Mouse (Mus musculus) heart, postnatal 25 days (tissue): ENCODE data around the gene Cd83. TPM values are rescaled to one million over a fixed set of nuclear protein-coding genes. Genes with fewer than 3 reads are reported as not detected.
A peak's percentile ranks its signal among the peaks of the same experiment; 100 is the strongest.

Source experiments
- DNase-seq: peaks from one replicate; pipeline ENCODE4 v3.0.0; 2022; ENCODE audit warnings: low spot score
- intact Hi-C: fragments of 180-260 bp; cut with DNase I; formaldehyde crosslinking; loops from one replicate; pipeline ENCODE4 v1.15.1; 2025
- total RNA-seq, 2 experiments: library from RNA; stranded (reverse); gene quantifications; 2 replicates each; pipeline ENCODE4 v1.2.3; 2021

The Cd83 gene
- total RNA-seq, 2 experiments from 2014 or later = 3.1 to 3.5 TPM

DNA sequence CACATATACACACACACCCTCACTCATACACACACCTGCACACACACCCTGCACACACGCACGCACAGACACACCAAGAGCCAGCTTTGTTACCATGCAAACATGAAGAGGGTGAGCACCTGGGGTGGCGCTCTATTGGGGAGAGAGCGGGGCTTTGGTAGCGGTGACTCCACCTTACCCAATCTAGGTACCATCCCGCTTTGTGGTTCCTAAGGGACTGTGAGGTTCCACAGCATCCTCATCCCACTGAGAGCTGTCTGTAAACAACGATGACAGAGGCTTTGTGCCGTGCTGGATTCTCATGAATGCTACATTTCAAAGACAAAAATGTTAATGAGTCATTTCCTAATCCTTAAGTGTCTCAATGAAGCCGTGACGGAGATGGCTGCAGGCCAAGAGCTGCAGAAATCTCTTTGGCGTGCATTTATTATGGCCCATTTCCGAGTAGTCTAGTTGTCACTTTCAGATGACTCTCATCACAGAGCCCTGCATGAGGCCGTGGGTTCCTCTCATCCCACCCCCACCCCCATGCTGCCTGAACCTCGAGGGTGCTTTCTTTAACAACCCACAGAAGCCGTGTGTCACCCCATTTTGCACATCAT, 10.5 kb upstream of the Cd83 start:
- intact Hi-C loops = no loop called here
- peak; percentile 39 for DNase-seq

DNA sequence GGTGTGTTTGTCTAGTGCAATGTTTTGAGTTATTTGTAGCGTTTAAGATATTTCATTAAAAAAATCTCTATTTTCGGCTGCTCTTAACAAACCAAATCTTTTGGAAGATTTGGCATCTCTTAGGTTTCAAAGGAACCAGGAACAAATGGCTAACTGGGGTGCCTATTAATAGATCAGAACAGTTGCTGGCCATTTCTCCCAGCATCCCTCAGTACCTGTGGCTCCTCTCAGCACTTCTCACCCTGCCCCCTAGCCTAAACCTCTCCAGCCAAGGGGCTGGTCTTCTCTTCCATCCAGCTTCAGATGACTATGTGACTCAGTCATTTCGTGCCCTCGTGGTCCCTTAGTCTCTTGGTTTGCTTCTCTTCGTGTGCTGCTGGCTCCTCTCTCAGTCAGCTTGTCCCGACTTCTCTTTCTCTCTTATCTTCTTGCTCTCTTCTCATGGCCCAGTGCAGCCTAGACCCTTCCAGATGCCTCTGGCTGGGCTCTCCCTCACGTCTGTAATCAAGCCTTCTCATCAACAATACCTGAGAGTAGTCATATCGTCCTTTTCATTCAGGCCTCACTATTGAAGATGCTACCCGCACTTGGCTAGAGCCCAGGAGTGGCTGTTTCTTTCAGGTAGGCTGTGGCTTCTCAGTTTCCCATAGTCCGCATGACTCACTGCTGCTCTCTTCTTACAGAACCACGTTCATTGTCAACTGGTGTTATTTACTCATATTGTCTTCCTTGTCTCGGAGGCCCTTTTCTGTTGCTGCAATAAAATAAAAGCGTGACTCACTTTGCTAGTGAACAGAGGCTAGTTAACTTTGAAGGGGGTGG, 9.8 kb upstream of the Cd83 start:
- intact Hi-C loops = no loop called here
- no peak for DNase-seq

DNA sequence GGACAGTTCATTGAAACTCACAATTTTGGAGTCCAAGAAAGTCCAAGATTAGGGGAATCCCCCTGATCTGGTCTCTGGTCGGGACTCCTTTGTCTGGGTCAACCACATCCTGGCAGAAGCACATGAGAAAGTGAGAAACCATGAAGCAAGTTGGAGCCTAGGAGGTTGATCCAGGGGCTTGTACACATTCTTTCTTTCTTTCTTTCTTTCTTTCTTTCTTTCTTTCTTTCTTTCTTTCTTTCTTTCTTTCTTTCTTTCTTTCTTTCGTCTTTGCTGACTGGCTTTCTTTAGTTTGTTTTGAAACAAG, 9.2 kb upstream of the Cd83 start:
- intact Hi-C loops = no loop called here

DNA sequence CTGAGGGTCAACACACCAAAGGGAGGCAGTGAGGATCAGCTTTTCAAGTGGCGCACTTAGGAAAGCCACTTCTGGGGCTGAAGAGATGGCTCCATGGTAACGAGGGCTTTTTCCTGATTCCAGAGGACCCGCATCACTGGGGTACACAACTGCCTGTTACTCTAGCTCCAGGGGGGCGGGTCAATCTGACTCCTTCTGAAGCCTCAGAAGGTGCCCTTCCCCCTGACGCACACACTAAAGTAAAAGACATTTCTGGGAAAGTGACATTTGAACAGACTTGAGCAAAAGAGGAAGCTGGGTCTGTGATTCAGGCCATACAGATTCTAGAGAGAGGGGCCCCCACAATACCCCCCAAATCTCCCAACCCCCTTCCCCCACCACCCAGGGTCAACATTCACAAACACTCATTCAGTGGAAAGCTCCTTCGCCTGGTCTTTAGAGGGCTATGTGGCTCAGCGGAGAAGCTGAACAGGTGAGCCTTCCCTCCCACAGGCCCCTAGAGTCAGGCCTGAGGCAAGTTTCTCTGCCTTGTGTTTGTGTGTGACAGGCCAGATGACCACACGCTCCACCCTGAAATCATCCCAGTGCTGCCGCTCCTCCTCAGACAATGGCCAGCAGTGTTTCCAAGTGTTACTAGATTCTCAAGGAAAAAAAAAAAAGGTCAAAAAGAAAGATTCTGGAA, 7.1 kb upstream of the Cd83 start:
- DNase-seq = no peak
- intact Hi-C loops = no loop called here

More for the DNA sequence above, 9.2 kb upstream of the Cd83 start:
- DNase-seq = no peak

DNA sequence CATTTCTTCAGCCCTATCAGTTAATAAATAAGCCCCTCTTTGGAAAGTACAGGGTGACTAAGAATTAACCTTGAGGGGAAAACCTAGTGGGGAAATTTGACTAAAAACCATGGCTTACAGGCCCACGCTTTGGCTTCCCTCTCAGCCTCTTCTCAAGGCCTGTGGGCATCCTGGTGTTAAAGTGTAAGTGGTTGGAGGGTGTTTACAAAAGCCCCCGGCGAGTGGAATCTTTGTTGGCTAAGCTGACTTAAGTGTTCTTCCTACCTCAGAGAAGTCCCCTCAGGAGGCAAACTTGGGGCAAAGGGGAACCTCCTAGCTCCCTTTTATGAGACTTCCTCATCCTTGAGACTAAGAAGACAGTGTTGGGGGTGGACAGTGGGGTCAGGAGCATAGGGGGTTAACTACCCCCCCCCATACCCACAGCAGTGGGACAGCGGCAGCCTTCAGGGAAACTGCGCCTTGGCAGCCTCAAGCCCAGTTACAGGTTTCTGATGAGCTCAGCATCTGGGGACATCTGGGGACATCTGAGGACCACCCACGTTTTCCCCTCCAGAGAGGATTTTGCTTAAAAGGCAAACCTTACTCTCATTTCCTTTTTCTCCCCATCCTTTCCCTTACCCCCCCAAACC, 6.4 kb upstream of the Cd83 start:
- intact Hi-C loops = no loop called here
- DNase-seq = no peak

DNA sequence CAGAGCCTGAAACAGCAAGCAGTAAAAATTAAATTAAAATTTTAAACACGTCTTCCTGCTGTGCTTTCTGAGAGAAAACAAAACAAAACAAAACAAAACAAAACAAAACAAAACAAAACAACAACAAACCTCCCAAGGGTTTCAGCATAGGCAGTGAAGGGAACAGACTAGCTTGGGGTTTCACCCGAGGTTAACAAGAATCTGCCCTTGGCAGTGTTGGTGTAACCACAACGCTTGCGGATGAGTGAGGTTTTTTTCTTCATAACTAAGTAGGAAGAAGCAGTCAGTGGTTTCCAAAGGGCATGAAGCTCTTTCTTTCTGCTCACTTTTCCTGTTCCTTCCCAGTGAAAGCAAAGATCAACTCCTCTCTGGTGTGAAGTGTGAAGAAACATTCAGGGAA, 5.6 kb upstream of the Cd83 start:
- DNase-seq = no peak
- intact Hi-C loops = no loop called here

DNA sequence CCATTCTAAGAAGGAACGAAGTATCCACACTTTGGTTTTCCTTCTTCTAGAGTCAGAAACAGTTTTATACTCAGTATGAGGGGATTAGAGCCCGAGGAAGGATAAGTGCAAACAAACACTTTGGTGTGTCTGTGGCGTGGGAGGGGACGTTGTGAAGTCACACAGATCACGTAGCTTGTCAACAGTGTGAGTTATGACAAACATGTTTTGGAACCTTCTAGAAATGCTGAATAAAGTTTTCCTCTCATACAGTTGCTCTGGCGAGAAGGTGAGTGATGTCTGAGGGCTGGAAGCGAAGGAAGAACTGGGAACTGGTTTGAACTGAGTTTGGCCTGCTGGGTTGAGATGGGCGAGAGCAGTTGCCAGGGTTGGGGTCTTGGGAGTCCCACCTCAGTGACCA, 4.5 kb upstream of the Cd83 start:
- intact Hi-C loops = no loop called here
- no peak for DNase-seq

DNA sequence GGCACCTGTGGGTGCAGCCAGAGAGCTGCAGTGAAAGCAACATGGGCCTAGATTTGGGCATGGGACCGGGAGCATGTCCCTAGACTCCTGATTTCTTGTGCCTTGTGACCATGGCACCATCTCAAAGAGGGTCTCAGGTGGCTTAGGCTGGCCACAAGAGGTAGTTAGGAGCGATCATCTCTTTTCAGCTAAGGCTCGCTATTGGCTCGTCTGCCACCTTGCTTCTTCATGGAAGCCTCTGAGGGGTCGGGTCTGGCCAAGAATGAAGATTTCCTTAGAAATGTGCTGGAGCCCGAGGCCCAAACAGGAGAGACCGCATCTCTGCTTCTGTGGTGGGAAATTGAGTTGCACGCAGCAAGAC, 1.1 kb downstream of the Cd83 start:
- intact Hi-C loops = no loop called here
- no peak for DNase-seq

DNA sequence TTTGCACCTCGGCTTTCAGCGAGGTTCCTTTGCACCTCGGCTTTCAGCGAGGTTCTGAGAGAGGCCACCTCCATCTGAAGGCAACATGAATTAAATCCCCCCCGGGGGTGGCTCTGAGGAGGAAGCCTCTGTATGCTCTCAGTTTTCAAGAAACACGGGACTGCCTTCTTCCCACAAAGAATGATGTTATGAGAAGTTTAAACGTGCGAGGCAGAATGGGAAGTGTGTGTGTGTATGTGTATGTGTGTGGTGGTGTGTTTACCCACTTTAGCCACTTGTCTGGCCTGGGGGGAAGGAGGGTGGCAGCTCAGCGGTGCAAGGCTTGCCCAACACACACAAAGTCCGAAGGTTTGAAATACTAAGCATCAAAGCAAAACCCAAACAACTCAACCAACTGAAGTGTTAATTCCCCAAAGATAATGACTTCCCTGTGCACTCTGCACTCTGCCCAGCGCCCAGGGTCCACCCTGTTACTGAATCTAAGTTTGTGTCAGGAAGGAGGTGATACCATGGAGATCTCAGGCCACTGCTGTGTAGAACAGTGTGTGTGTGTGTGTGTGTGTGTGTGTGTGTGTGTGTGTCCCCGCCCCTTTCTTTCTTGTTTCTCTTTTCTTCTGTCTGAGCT, 1.7 kb downstream of the Cd83 start:
- no peak for DNase-seq
- intact Hi-C loops = no loop called here

DNA sequence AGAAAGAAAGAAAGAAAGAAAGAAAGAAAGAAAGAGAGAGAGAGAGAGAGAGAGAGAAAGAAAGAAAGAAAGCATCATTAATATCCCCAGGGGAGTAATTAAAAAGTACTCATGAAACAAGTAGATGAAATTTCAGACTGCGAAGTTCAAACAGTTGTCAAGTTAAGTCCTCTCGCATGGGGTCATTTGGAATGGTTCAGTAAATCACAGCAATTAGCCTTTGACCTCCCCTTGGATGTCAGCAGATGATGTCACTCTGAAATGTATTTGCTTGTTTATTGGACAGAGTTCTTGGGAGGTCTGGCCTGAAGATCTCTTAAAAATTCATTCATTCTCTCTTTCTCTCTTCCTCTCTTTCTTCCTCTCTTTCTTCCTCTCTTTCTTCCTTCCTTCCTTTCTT, 2.7 kb downstream of the Cd83 start:
- intact Hi-C loops = no loop called here
- DNase-seq = no peak

DNA sequence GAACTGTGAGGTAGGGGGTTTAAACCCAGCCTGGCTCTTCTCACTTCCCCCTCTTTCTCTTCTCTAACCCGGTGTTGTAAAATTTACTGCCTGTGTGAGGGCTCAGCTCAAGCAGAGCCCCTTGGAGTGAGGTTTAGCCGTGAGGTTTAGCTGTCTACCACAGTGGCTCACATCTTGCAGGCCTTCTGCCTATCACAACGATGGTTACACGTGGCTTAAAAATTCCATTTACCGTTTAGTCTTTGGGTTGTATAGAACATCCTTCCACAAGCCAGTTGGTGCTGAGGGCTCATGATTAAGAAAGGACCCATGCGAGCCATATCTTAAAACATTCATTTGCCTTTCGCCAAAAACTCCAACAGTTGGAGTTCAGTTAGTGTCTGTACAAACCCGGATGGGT, 3.5 kb downstream of the Cd83 start:
- intact Hi-C loops = no loop called here
- DNase-seq = no peak

DNA sequence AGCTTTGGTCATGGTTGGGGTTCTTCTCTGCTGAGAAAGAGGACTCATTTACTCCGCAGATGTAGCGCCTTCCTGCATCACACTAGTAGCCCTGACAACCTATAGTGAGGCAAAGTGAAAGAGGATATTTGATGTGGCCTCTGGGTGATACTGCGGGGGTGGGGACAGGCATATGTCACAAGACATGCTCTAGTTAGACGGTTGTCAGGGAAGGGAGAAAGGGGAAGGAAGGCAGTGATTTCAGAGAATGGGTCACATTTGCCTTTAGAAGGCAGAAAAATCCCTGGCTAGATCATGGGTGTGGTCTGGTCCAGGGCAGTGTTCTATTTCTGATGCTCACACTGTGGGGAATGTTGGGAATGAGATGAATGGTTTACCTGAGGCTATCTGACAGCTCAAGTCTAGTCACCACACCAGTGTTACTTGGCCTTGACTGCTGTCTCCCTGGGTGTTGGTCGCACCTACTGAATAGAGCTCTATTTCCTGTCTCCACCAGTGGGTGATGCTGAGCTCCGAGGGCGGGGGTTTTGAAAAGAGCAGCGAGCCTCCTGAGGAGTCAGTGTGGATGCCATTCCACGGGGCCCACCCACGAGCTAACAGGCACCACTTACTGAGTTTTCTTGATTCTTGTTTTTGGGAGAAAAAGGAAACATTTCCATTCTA, 4.5 kb downstream of the Cd83 start:
- no peak for DNase-seq
- intact Hi-C loops = no loop called here

DNA sequence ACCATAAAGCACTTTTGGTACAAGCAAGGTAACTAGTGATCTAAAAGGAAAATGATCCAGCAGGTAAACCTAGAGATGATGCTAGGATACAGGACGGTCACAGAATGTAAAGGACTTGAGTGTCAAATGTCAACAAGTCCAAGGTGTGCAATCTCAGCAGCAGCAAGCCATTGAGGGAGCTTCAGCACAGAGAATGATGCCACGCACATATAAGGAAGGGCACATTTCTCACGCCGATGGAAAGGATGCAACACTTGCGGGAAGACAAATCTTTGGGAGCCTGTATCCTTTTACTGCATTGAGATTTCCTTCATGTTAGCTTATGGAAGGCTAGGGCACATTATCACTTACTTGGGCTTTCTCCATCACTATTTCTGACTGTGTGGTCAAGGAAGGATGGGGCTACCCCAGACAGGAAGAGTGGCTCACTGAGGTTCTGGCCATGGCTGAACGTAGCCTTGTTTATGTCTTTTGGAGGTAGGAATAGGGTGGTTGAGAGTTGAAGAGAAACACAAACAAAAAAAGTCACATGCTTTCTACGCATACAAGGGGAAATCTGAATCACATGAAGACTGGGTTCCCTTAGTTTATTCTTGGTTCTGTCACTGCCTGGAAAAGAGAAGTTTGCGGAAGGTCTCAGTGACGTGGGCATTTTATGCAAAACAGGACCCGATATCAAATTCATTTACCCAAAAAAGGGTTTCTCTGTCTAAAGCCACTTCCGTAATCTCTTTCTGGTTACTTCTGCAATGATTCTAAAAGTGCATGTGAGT, 5.8 kb downstream of the Cd83 start:
- intact Hi-C loops = no loop called here
- no peak for DNase-seq

DNA sequence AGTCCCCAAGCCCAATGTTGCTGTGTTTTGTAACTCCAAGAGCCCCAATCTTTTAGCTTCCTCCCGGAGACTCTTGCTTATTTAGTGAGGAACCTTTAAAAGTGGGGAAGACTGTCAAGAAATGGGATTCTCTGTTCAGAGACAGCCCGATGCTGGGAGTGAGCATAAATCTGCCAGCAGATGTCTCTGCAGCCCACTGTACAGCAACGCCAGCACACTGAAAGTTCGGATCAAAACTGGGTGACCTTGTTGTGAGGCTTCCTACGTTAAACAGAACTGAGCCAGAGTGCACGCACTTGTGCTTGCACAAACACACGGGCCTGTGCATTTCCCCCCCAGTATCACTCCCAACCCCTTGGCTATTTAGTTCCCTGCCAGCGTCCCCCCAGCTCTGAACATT, 10.8 kb downstream of the Cd83 start:
- no peak for DNase-seq
- intact Hi-C loops = loop anchor here (2.0 to 5.0 kb wide), 3 partner anchors 67 to 1181 kb away; no protein-coding TSS in a partner anchor

DNA sequence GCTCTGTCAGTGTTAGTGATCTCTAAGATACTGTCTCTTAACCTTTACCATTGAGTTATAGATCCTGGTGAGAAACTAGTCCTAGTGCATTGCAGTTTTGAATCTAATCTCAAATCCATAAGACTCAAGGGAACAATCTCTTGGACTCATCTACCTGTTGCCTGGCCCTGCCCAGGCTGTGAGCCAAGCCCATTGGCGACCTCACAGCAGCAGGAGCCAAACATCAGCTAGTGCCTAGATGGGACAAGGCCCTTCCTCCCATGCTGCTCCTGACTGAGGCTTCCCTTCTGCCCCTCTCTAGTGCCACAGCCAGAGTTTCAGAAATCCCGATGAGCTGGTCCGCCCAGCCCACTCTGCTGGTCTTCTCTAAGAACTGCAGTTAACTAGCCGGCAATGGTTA, 14.1 kb downstream of the Cd83 start:
- intact Hi-C loops = loop anchor here (5.0 kb wide), 1 partner anchor 64 kb away; no protein-coding TSS in a partner anchor

DNA sequence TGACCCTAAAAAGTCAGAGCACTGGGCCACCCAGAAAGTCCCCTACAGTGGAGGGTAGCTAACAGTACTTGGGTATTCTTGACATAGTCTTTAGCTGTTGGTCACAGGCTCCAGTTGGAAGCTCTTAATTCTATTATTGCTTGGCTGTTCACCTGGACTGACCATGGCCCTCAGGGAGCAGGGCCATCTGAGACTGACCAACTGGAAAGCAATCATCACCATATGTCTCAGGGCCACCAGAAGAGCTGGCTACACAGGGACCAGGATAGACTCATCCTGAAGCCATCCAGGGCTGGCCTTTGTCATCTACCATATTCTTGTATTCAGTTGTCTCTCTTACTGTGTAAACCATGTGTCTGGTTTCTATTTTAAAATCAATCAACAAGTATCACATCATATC, 15.6 kb downstream of the Cd83 start:
- intact Hi-C loops = no loop called here
- DNase-seq = no peak

More for the DNA sequence above, 14.1 kb downstream of the Cd83 start:
- DNase-seq = no peak

DNA sequence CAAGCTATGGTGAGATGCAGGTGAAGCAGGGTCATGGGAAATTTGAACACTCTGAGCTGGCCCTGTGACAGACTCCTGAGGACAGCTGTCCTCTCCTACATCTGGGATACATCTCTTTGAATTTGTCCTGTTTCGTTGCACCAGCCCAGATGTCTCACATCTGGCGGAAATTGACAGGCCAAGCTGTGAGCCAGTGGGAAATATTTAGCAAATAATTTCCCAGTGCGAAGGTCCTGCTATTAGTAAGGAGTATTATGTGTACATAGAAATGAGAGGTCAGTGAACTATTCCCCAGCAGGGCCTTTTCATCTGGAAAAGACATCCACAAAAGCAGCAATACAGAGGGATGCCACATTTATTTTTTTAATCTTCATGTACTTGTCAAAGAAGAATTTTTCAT, 17.4 kb downstream of the Cd83 start:
- DNase-seq = peak; percentile 24
- intact Hi-C loops = no loop called here

DNA sequence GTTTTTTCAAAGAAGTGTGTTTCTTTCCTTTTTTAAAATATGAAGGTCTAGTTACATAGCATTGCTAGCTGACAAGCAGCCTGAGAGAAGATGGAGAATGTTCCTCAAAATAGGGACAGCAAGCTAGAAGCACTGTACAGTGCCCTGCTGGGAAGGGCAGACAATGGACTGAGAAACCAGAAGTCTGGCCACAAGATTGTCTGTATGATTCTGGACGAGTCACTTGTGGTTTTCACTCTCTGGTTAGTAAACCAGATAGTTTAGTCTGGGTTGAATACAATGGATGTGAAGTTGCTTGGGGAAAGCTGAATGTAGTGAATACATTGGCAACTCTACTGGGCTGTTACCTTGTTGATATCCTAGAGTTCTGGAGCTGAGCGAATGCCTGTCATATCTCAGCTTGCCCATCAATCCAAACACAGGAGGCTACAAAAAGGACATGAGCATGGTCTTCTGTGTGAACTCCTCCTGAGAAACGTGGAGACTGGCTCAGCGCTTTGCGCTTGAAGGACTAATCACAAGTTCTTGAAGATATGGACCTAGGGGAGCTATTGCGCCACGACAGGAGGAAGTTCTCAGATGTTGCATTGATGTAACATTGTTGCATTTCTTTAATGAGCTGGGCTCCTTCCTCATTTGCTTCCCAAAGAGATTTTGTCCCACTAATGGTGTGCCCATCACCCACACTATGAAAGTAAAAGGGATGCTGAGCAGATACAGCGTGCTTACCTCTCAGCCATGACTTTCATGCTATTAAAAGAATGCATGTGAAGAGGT, 18.0 kb downstream of the Cd83 start:
- no peak for DNase-seq
- intact Hi-C loops = no loop called here

DNA sequence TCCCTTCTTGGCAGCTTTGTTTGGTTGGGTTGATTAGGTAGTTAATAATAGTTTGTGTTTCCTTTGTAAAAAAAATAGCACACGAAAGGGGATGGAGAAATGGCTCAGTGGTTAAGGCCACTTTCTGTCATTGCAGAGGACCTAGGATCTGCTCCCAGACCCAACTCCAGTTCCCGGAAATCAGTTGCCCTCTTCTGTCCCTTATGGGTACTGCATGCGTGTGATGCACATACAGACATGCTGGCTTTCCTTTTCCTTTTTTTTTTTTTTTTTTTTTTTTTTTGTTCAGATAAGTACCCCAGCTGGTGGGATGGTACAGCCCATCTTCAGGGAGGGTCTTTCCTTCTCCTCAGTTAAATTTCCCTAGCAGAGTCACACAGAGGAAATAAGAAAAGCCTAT, 20.1 kb downstream of the Cd83 start:
- no peak for DNase-seq
- intact Hi-C loops = no loop called here
